Mouse (Mus musculus) kidney, adult 9 months (tissue): ENCODE data around the gene Sgms2.

Source experiments
- DNase-seq: peaks from one replicate; pipeline ENCODE4 v3.0.0; 2022

Sgms2 gene

DNA sequence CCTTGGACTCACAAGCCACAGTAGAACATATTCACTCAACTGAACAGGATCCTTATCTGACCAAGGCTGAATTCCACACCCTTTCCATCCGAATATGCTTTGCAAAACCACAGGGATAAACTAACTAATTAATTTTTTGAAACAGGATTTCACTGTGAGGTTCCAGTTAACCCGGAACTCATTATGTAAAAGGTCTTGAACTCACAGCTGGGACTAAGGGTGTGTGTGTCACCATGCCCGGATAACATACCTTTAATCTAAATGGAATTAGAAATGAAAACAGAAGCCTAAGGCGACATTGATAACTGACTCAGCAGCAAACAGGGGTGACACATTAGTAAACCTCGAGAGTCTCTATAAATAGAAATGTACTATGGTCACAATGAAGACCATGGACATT, 5.8 kb downstream of the Sgms2 start:
- DNase-seq, result no peak

DNA sequence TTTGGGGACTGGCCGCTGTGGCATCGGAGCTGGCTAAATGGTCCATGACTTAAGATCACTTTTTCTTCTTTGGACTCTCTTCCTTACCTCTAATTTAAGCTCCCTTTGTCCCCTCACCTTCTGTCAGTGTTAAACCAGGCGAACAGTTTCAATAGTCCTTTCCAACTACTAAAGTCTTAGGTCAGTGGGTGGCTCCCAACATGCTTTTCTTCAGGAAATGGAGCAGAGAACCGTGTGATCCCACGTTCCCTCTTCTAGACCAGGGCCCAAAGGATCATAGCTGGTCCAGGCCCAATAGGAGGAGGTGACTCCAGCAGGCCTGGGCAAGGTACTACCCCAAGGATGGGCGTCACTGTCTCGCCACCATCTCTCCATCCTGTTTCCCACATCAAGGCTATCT, 7.6 kb downstream of the Sgms2 start:
- DNase-seq, result peak; percentile 81

DNA sequence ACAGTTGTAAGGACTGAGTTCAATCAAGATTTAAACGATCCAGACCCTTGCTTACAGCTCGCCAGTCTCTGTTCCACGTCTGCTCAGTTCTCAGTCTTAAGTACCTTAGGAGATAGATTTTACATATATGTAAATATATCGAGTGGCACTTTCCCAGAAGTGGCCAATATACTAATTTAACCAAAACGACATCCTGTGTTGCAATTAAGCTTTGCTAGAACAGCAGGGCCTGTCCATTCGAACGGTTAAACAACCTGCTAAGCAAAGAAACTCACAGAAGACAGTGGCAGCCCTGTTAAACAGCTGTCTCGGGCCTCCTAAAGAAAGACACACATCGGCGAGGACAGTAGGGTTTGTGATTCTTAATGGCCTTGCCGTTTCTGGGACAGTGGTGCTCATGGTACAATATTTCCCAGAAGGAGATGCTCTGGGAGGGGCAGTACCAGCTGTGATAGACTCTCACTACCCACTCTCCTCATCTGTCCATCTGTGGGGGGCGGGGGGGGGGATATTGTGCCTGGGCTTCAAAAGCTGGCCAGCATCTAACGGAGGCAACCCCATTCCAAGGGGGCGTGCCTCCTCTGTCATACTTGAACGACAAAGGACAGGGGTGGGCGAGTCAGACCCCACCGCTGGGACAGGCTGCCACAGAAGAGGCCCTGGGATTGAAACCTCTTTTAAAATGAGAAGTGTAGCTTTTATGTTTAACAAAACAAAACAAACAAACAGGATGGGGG, 9.1 kb downstream of the Sgms2 start:
- DNase-seq, result no peak

DNA sequence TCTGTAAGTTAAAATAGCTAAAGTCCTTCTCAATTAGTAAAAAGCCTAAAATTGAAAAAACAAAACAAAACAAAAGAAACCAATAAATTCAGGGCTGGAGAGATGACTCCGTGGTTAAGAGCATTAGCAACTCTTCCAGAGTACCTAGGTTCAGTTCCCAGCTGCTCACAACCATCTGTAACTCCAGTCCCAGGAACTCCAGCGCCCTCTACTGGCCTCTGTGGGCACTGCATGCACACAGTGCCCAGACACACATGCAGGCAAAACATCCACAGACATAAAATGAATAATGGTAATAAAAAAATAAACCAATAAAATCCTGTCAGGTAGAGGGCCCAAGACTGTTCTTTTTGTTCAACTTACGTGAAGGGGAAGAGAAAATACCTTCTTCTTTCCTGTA, 10.6 kb downstream of the Sgms2 start:
- no peak for DNase-seq

DNA sequence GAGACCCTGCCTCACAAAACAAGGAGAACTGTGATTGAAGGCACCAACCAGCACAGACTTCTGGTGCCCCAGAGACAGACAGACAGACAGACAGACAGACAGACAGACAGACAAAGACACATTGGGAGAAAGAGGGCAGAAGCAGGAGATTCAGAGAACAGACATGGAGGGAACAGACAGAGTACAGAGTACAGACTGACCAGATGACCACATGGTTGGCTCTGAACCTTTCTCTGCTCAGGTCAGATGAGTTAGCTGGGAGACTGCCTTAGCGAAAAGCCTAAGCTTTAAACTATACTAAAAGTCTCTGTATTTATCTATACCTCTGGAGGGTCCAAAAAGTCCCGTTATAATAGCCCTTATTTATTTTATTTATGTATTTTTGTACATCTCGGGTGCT, 11.8 kb downstream of the Sgms2 start:
- DNase-seq, result peak; percentile 58

DNA sequence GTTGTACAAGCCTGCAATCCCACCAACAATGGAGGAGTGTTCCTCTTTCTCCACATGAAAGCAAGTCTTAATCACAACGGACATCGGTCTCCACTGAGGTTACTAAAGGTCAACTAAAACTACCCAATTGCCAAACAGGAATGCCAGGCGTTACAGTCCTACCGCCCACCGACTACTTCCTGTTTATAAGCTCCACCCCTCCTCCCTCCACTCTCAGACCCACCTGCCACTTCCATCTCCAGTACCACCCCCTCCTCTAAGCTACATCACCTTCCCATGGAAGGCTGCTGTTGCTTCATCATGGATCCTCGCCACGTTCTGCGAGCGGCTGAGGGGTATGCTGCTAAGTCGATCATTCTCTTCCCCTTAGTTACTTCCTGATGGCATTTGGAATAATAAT, 15.2 kb downstream of the Sgms2 start:
- DNase-seq, result no peak

DNA sequence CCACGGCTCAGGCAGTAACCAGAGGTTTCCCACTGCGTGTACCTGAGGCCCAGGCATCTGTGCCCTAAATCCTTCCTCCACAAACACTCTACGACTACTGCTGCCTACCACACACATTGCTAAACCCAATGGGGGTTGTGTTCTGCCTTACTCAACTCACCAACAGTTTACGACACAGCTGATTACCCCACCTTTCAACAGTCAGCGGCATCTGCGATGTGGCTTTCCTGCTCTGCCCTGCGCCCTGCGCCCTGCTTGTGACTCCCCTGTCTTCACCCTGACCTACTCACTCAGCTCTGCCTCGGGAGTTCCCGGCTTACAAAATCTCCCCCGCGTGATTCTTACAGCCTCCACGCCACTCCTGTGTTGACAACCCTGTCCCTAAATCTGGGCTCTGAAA, 16.7 kb downstream of the Sgms2 start:
- DNase-seq, result no peak

- DNase-seq, result no peak
These were observed 17.7 kb downstream of the Sgms2 start for GRCm38 (mm10) chr3:131473496-131473895.

GRCm38 (mm10) chr3:131471836-131472235, 19.4 kb downstream of the Sgms2 start:
- DNase-seq, result no peak

DNA sequence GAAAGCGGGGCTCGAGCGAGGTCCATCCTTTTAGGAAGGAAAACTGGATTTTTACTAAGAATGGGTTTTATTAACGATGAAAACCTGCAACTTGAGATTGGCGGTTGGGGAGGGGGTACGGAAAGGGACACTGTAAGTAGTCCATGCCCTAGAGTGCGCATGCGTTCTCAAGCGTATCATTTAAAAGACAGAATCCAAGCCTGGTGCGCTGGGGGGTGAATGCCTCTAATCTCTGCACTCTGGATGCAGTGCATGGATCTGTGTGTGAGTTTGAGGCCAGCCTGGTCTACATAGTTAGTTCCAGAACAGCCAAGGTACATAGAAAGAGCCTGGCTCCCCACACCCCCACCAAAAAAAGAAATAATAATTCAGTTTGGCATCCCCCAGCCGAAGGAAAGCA, 19.8 kb downstream of the Sgms2 start:
- DNase-seq, result no peak

DNA sequence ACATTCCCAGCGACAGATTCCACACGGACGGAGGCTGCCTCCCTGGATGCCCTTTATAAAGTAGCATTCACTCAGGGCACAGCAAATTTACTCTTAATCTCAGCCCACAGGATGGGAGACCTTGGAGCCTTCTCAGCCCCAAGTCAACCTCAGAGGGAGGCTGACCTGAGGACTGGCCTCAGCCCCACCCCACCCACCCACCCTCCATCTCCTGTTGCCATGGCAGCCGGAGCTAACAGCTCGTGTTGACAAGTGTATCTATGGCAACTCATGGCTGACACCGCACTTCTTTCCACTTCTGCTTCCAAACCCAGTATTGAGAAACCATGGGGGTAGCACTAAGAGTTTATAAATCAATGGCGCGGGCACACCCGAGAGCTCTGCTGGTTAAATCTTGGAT, 20.4 kb downstream of the Sgms2 start:
- DNase-seq, result no peak

GRCm38 (mm10) chr3:131469636-131470035, 21.6 kb downstream of the Sgms2 start:
- no peak for DNase-seq

- no peak for DNase-seq
These were observed 24.8 kb downstream of the Sgms2 start for GRCm38 (mm10) chr3:131466371-131466770.

DNA sequence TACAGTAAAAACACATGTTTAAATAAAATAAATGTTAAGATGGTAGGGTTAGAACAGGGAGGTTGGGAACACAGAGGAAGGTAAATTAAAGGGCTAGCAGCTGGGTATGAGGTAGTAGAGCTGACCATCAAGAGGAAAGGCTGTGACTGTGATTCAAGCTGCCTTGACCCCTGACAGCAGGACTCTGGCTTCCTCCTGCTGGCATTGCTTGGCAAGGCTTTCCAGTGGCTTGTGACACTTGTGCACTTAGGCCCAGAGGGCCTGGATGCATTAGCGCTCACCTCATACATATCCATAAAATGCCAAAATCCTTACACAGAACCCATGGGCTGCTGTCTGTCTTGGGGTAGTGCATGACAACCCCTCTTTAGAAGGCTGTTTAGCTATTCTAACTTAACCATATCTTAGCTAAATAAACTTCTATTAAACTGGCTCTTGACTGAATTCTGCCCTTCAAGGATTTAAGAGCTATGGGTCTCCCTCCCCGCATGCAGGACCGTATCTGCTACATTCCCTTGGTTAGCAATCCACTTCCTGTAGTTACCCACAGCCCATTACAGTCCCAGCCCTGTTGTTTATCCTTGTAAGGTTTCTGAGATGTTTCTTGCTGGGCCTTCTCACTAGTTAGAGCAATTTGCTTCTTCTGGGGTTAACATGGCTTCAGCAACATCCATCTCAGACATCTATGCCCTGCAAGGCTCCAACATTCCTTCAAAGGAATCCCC, 25.5 kb downstream of the Sgms2 start:
- no peak for DNase-seq

DNA sequence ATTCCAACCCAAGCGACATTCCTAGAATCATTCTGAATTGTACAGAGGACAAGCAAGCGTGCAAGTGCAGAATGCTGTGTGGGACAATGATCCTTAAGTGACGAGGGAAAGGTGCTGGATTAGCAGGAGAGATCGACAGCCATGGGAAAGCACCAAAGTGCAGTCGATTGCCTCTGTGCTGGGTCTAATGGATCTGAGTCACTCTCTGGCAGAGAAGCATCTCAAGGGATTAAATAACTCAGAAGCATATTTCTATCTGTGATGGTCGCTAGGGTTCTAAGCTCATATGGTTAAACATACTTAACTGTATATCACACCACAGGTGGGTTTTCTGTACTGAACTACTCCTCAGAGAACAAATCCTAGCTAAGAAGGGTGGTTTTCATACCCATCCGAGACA, 118.2 kb downstream of the Sgms2 start:
- DNase-seq, result no peak

DNA sequence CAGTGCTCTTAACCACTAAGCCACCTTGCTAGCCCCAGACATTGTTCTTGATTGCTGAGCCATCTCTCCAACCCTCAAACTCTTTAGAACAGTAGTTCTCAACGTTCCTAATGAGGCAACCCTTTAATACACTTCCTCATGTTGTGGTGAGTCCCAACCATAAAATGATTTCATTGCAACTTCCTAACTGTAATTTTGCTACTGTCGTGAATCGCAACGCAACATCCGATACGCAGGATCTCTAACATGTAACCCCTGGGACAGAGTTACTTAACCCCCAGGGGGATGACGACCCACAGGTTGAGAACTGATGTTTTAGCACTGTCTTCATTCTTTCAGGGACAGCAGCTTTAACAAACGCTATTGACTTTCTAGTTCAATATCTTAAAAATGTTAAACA, 122.5 kb downstream of the Sgms2 start:
- no peak for DNase-seq

- DNase-seq, result no peak
These were observed 123.8 kb downstream of the Sgms2 start for GRCm38 (mm10) chr3:131367452-131367851.

DNA sequence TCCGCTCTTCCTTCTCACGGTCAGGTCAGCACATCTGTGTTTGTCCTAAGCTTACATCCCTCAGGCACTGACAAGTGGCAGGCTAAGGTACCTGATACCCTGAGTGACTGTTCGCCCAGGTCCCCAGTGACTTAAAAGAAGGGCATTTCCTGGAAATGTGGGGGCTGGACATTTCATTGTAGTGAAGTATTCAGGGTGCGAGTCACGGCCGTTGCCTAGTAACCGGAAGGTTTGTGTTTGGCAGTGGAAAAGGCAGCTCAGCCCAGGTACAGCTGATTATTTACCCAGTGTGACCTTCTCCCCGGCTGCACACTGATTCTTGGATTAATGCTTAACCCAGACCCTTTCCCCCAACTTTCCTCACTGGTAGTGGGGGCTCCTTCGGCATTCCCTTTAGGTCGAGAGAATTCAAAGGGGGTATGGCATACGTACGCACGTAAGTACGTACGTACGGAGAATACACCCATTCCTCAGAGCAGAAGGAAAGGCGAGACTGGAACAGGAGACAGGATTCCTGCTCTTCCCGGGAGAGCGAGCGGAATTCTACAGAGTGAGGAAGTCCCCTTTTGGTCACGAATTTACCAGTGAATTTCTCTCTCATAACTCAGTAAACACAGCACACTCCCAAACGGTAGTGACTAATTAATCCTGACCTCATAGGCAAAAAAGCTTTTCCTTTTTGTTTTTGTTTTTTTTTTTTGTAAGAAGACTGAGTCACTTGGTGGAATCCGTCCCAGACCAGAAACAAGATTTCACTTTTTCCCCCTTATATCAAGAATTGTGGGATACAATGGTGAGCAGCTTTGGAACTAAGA, 126.4 kb downstream of the Sgms2 start:
- DNase-seq, result peak; percentile 95

DNA sequence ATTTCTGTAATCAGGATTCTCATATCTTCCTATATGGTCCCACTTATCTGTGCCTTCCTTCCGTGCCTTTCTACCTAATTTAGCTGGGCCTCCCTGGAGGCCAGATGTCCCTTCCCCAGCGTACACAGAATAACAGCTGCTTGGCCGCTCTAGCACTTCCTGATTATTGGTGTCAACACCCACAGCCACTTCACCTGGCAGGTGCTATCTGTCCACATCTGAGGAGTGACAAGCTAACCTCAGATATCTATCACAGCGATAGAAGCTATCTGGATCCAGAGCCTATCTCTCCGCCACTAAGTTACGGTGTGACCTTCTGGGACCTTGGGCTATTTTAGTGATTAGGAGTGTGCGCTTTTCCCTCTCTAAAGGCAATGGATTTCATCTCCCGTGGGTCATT, 127.0 kb downstream of the Sgms2 start:
- no peak for DNase-seq

DNA sequence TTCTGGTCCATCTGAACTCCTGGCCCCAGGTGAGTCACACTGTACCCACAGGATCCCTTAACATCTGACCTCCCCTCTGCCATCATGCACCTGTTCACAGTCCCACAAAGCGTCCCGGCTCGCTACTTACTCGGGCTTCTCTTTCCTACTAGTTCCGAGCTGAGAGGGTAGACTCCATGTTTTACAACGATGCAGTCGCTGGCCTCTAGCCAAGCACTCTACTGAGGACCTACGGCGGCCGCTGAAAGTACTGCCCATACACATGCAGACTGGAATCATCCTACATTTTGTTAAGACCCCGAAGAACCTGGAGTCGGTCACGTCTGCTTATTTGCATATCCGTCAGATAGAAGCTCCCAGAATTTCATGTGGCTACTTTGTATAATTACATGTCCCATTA, 127.6 kb downstream of the Sgms2 start:
- DNase-seq, result no peak

DNA sequence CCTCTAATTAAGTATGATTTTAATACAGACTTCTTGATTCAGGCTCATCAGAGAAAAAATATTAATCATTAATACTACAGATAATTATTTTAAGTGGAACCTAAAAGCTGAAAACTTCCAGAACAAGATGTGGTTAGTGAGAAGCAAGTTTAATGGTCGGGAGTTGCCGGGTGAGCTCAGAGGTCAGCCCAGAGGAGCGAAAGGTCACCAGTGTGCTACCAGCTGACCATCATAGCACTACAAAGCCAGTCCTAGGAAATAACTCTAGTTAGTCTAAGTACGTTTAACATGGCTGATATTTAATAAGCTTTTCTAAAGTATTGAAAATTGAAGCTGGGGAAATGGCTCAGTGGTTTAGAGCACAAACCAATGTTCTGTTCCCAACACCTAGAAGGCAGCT, 129.3 kb downstream of the Sgms2 start:
- peak; percentile 51 for DNase-seq

GRCm38 (mm10) chr3:131359011-131359410, 132.2 kb downstream of the Sgms2 start:
- no peak for DNase-seq

DNA sequence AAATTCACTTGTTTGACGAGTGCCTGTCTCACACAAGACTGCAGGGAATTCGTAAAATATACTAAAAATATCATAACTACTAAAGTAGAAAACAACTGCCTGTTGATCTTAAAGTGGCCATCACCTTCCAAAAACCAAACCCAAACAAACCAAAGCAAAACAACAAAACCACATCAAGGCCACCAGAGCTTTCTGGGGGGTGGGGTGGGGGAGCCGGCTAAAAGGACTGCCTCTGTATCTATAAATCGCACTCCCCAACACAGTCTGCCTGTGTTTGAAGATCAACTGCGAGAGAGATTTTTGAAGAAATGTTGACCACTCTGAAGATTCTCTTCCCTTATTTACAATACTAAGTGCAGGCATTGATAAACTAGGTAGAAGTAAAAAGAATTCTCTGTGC, 133.0 kb downstream of the Sgms2 start:
- no peak for DNase-seq

DNA sequence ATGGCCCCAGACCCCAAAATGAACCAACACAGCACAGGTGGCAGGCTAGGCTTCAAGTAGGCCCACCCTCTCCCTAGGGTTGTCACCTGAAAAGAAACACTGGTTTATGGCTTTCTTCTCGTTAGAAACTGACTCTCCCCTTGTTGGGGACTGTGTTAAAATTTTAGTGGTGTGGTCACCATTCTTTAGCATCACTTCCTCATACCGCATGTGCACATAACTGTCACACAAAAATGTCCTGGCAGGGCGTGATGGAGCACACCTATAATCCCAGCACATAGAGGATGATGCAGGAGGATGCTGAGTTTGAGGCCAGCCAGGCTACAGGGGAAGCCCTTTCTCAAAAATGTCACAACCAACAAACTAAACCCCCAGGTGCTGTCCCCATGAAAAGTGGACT, 133.6 kb downstream of the Sgms2 start:
- no peak for DNase-seq
